Mouse (Mus musculus) forelimb bud, embryonic 11.5 days (tissue): ENCODE measurements at regions not wholly inside any gene's neighbourhood (a gene's known extent, or its start where the extent isn't known, plus 50 kb on each side); places are given as distances from the start of the nearest gene placed in this dataset.

Experiments
- DNase-seq: peaks from one replicate; pipeline ENCODE4 v3.0.0-alpha.2; 2012; ENCODE audit warnings: low read depth, low spot score

- no peak for DNase-seq
Measured at GRCm38 (mm10) chr13:103476328-103476727, 142.0 kb upstream of the Mast4 start.

GRCm38 (mm10) chr13:103472216-103472615 is 137.9 kb upstream of the Mast4 start:
- DNase-seq, result no peak

GRCm38 (mm10) chr13:103470141-103470540 is 135.8 kb upstream of the Mast4 start:
- peak; percentile 41 for DNase-seq

- no peak for DNase-seq
Measured at GRCm38 (mm10) chr13:103460499-103460898, 126.2 kb upstream of the Mast4 start.

GRCm38 (mm10) chr13:103459486-103460147 is 125.3 kb upstream of the Mast4 start:
- no peak for DNase-seq

GRCm38 (mm10) chr13:103452837-103453236 is 118.5 kb upstream of the Mast4 start:
- DNase-seq, result peak; percentile 25

- no peak for DNase-seq
Measured at GRCm38 (mm10) chr13:103430589-103430988, 96.3 kb upstream of the Mast4 start.

GRCm38 (mm10) chr13:103424011-103424410 is 89.7 kb upstream of the Mast4 start:
- DNase-seq, result no peak

GRCm38 (mm10) chr13:103423417-103423816 is 89.1 kb upstream of the Mast4 start:
- DNase-seq, result no peak

- DNase-seq, result no peak
Measured at GRCm38 (mm10) chr13:103422997-103423396, 88.7 kb upstream of the Mast4 start.

- DNase-seq, result peak; percentile 10
Measured at GRCm38 (mm10) chr13:103419146-103419545, 84.8 kb upstream of the Mast4 start.

- DNase-seq, result no peak
Measured at GRCm38 (mm10) chr13:103417256-103417655, 83.0 kb upstream of the Mast4 start.

GRCm38 (mm10) chr13:103415335-103415734 is 81.0 kb upstream of the Mast4 start:
- no peak for DNase-seq

GRCm38 (mm10) chr13:103412566-103412965 is 78.3 kb upstream of the Mast4 start:
- DNase-seq, result no peak

- no peak for DNase-seq
Measured at GRCm38 (mm10) chr13:103409286-103409685, 75.0 kb upstream of the Mast4 start.

GRCm38 (mm10) chr13:103396526-103397020 is 62.3 kb upstream of the Mast4 start:
- no peak for DNase-seq

- DNase-seq, result no peak
Measured at GRCm38 (mm10) chr13:103396099-103396498, 61.8 kb upstream of the Mast4 start.

GRCm38 (mm10) chr13:103392581-103392980 is 58.3 kb upstream of the Mast4 start:
- DNase-seq, result no peak

- DNase-seq, result no peak
Measured at GRCm38 (mm10) chr13:103391396-103391795, 57.1 kb upstream of the Mast4 start.

- DNase-seq, result no peak
Measured at GRCm38 (mm10) chr13:103390991-103391390, 56.7 kb upstream of the Mast4 start.

GRCm38 (mm10) chr13:103386948-103387347 is 52.7 kb upstream of the Mast4 start:
- DNase-seq, result no peak
